Mouse (Mus musculus): Measurements from ENCODE around the gene Kcng4.

DNA sequence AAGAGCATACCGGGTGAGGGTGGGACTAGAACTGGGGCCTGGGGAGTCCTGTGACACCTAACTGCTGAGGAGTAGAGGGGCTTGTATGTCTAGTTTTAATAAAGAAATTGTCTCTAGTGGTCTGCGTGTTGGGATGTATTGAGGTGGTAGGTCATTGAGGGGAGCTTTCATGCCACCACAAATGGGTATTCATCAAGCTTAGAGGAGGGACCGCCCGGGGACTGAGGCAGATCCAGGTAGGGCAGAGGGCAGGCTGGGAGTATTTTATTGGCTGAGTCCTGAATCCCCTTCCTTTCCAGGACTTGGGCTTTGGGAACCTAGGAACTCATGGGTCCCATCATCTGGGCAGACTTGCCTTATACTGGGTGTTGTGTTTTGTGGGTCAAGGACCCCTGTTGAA lies 18.7 kb downstream of the Kcng4 start:
- TF ChIP-seq CTCF (IDR thresholded peaks at IDR 0.05; ENCODE audit: borderline replicate concordance, extremely low read depth, insufficient read depth, insufficient read length) (no peak), POLR2A (IDR thresholded peaks at IDR 0.05; ENCODE audit: borderline replicate concordance, extremely low read depth, insufficient read depth, insufficient read length, poor library complexity, severe bottlenecking) (no peak)

Measured in brain, embryonic 14.5 days (tissue).